Mouse (Mus musculus): ENCODE results near the gene Rps6kl1.

GRCm38 (mm10) chr12:85196191-85196590 is 45.1 kb upstream of the Rps6kl1 start:
- no peak for TF ChIP-seq POLR2A (IDR thresholded peaks at IDR 0.05; ENCODE audit: insufficient read depth, low read depth, low read length)
- TF ChIP-seq CTCF (IDR thresholded peaks at IDR 0.05): no peak
- no peak for TF ChIP-seq EP300 (IDR thresholded peaks at IDR 0.05; ENCODE audit: insufficient read depth, low read depth, low read length)
